Mouse (Mus musculus) hindbrain, embryonic 16.5 days (tissue): Measurements from ENCODE around the gene Brd3os. TPM values are rescaled to one million over a fixed set of nuclear protein-coding genes. Genes with fewer than 3 reads are reported as not detected.

ENCODE experiments used
- ATAC-seq: fragments of 200-750 bp; cut with Nextera tagmentation; 2 replicates; pipeline ENCODE4 v1.8.0; 2017; ENCODE audit warnings: moderate TSS enrichment, moderate library complexity
- H3K27ac ChIP-seq: fragments of 300-500 bp; sonication (generic); 2 replicates; pipeline ENCODE4 v1.5.1; 2014; ENCODE audit warnings: low read depth, mild to moderate bottlenecking, control low read depth, low read length, moderate library complexity
- H3K27me3 ChIP-seq: fragments of 300-500 bp; sonication (generic); replicated peaks from 2 replicates; pipeline ENCODE4 v1.6.1; 2014; ENCODE audit warnings: low read length; ENCODE audit not compliant: control insufficient read depth, insufficient read depth
- H3K36me3 ChIP-seq: fragments of 300-500 bp; sonication (generic); 2 replicates; pipeline ENCODE4 v1.6.1; 2014; ENCODE audit warnings: mild to moderate bottlenecking, low read length, moderate library complexity, mixed read lengths; ENCODE audit not compliant: control insufficient read depth, insufficient read depth
- H3K4me1 ChIP-seq: fragments of 300-500 bp; sonication (generic); 2 replicates; pipeline ENCODE4 v1.6.1; 2014; ENCODE audit warnings: low read depth, low read length; ENCODE audit not compliant: control insufficient read depth, insufficient read depth
- H3K4me2 ChIP-seq: fragments of 300-500 bp; sonication (generic); 2 replicates; pipeline ENCODE4 v1.6.1; 2014; ENCODE audit warnings: mild to moderate bottlenecking, low read length, control low read depth, moderate library complexity
- H3K4me3 ChIP-seq: fragments of 300-500 bp; sonication (generic); 2 replicates; pipeline ENCODE4 v1.5.1; 2014; ENCODE audit warnings: mild to moderate bottlenecking, low read length, control low read depth, moderate library complexity
- H3K9ac ChIP-seq: fragments of 300-500 bp; sonication (generic); 2 replicates; pipeline ENCODE4 v1.6.1; 2014; ENCODE audit warnings: low read depth, mild to moderate bottlenecking, control low read depth, low read length, moderate library complexity
- H3K9me3 ChIP-seq: fragments of 300-500 bp; sonication (generic); 2 replicates; pipeline ENCODE4 v1.6.1; 2014; ENCODE audit warnings: mild to moderate bottlenecking, low read length, moderate library complexity; ENCODE audit not compliant: control insufficient read depth
- WGBS: fragments of 180-500 bp; shearing (Covaris S2); extraction: QIAGEN DNeasy Blood & Tissue Kit; methylation state at CpG from one replicate; pipeline ENCODE4 v1.1.7; 2014; 5-methylcytosine and 5-hydroxymethylcytosine counted together
- polyA plus RNA-seq: library from polyadenylated mRNA; unstranded; fragments of >200 nt; fragmentation: Nextera tagmentation; extraction: Ambion mirVana; gene quantifications from 2 replicates; pipeline ENCODE4 v1.2.1, GENCODE M21; 2015

The Brd3os gene
- polyA plus RNA-seq, 1 experiment from 2014 or later: 45.6 TPM

DNA sequence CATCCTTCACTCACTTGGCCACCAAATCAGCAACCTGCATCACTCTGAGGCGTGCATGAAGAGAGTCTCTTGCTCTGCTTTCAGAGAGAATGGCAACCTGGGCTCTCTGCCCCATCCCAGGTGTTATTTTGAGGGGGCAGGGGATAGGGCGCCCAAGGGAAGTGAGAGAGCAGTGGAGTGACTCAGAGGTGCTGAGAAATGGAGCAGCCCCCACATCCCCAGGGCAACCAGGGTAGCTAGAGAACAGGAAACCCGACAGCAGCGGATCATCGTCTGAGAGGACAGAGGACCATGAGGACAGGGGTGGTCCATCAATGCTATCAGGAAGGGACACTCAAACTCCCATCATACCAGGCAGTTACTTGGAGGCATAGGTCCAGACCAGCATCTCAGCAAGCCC, 35.2 kb upstream of the Brd3os start:
- no peaks in the 10 kb centered on the region for H3K36me3 ChIP-seq
- no peak for ATAC-seq
- WGBS: 90% methylated on average over 5 of the region's 5 CpGs

DNA sequence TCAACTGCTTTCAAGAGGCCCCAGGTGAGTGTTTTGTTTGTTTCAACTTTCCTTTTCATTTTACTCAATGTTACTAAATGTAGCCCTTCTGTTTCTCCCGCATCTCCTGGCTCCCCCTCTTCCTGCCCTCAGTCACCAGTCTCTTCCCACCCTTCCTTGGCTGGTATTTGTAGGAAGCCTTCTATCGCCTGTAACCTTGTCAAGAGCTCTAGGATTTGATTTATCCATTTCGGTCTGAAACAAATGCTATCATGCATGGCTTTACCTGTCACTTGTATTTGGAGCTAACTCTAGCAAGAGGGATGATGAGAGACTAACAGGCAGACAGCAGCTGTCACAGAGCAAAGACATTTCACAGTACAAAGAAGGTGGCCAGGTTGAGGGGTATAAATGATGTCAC, 33.9 kb upstream of the Brd3os start:
- H3K27me3 ChIP-seq: no peaks in the 10 kb centered on the region
- H3K4me3 ChIP-seq: no peak overlapping the region
- no peak overlapping the region for H3K4me2 ChIP-seq
- no peak overlapping the region for H3K27ac ChIP-seq
- no peaks in the 10 kb centered on the region for H3K36me3 ChIP-seq
- H3K4me1 ChIP-seq: peaks cover 22% of the 10 kb centered on the region
- no peak overlapping the region for H3K9ac ChIP-seq
- no peaks in the 10 kb centered on the region for H3K9me3 ChIP-seq
- WGBS: 68% methylated on average over 3 of the region's 3 CpGs
- no peak for ATAC-seq

More for the DNA sequence above, 35.2 kb upstream of the Brd3os start:
- Histone ChIP-seq H3K9ac (no peak overlapping the region), H3K4me1 (peaks cover 15% of the 10 kb centered on the region), H3K9me3 (no peaks in the 10 kb centered on the region), H3K4me2 (no peak overlapping the region), H3K27ac (no peak overlapping the region), H3K27me3 (no peaks in the 10 kb centered on the region), H3K4me3 (no peak overlapping the region)

DNA sequence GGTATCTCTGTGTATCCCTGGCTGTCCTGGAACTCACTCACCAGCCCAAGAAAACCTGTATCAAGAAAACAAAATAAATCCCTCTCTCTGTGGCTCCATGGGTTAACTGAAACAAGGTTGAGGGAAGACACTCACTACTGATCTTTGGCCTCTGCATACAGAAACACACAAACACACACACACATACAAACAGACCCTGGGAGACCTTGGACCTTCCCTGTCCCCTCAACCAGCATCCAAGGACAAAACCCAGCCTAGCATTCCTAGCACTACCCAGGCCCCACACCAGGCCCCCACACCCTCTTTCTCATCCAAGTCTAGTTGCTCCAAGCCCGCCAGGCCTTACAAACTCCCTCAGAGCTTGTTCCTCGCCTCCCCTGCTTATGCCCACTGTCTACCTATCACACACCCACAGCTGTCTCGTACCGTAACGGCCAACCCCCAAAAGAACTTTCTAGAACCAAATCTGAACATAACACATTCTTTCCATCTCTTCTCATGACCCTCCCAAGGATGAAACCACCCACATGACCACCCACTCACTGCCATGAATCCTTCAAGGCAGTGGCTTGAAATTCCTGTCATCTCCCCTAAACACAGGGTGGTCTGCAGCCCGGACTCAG, 31.5 kb upstream of the Brd3os start:
- H3K27ac ChIP-seq: no peak overlapping the region
- WGBS: 88% methylated on average over 6 of the region's 6 CpGs
- no peak overlapping the region for H3K4me2 ChIP-seq
- no peak overlapping the region for H3K4me3 ChIP-seq
- ATAC-seq: no peak
- peaks cover 37% of the 10 kb centered on the region for H3K4me1 ChIP-seq
- no peaks in the 10 kb centered on the region for H3K9me3 ChIP-seq
- H3K36me3 ChIP-seq: no peaks in the 10 kb centered on the region
- H3K27me3 ChIP-seq: no peaks in the 10 kb centered on the region
- no peak overlapping the region for H3K9ac ChIP-seq

DNA sequence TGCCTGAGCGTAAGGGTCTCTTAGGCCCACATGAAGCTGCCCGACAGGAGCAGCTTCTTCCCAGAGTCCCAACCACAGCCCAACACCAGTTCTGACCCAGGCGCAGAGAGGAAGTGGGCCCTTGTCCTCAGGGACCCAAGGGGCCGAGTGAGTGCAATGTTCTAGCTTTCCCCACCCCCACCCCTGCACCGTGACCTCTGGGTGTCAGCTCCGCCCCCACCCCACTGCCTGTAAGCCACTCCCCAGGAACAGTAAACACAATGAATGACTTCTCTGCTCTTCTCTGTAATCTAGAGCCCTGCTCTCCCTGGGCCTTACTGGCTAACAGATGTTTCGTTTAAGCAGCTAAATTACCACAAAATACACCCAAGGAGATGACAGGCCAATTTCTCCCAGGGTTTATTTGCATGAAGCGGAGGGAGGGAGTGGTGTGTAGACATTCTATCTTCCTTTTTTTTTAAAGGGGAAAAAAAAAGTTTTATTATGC, 30.4 kb upstream of the Brd3os start:
- no peaks in the 10 kb centered on the region for H3K36me3 ChIP-seq
- no peak overlapping the region for H3K9ac ChIP-seq
- H3K4me1 ChIP-seq: peaks cover 41% of the 10 kb centered on the region
- peak overlapping the region; percentile 60 for H3K27ac ChIP-seq
- H3K4me3 ChIP-seq: no peak overlapping the region
- no peak for ATAC-seq
- no peaks in the 10 kb centered on the region for H3K9me3 ChIP-seq
- 17% methylated on average over 8 of the region's 8 CpGs for WGBS
- H3K27me3 ChIP-seq: no peaks in the 10 kb centered on the region
- no peak overlapping the region for H3K4me2 ChIP-seq

DNA sequence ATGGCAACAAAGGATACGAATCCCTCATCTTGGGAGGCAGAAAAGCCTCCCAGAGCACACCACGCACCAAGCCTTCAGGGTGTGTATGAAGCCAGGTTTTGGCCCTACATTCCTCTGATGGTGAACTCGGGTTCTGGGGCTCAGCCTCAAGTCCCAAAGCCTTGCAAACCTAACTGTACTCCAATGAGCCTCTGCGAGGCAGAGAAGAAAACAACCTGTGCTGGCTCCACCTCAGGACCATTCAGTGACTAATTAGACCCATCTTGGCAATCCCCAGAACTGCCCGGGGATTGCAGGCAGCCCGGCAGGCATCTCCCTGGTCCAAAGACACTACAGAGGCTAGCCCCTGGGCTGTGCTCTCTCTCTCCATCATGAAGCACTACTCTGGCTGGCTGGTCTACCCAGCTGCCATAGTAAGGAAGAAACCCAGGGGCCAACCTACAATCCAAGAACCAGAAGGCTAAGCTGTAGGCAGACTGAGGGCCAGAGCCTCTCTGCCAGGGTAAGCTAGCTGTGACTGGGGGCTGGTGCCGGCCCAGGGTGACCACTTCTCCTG, 29.8 kb upstream of the Brd3os start:
- no peak overlapping the region for H3K4me3 ChIP-seq
- no peak overlapping the region for H3K9ac ChIP-seq
- 12% methylated on average over 7 of the region's 7 CpGs for WGBS
- no peak overlapping the region for H3K4me2 ChIP-seq
- no peak overlapping the region for H3K27ac ChIP-seq
- no peaks in the 10 kb centered on the region for H3K27me3 ChIP-seq
- no peak for ATAC-seq
- H3K36me3 ChIP-seq: no peaks in the 10 kb centered on the region
- H3K9me3 ChIP-seq: no peaks in the 10 kb centered on the region
- peaks cover 41% of the 10 kb centered on the region for H3K4me1 ChIP-seq

DNA sequence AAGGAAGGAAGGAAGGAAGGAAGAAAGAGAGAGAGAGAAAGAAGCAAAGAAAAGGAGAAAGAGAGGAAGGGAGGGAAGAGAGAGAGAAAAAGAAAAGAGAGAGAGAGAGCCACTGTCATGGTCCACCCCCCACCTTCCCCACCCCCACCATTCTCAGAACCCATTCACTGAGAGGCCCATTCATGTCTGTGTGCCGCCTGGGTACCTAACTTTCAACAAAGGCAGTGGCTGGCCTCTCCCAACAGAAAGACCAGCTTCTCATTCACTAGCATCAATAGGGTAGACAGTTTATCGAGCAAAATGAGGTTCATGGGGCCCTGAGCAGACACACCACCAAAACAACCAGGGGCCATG, 28.6 kb upstream of the Brd3os start:
- no peaks in the 10 kb centered on the region for H3K36me3 ChIP-seq
- no peak overlapping the region for H3K4me2 ChIP-seq
- H3K9ac ChIP-seq: no peak overlapping the region
- no peak overlapping the region for H3K4me3 ChIP-seq
- no peaks in the 10 kb centered on the region for H3K9me3 ChIP-seq
- no peak overlapping the region; the same call in 1 of the 2 replicates for H3K27ac ChIP-seq
- H3K27me3 ChIP-seq: no peaks in the 10 kb centered on the region
- H3K4me1 ChIP-seq: peaks cover 40% of the 10 kb centered on the region
- no peak for ATAC-seq
- WGBS: 27% methylated on average over 2 of the region's 2 CpGs

DNA sequence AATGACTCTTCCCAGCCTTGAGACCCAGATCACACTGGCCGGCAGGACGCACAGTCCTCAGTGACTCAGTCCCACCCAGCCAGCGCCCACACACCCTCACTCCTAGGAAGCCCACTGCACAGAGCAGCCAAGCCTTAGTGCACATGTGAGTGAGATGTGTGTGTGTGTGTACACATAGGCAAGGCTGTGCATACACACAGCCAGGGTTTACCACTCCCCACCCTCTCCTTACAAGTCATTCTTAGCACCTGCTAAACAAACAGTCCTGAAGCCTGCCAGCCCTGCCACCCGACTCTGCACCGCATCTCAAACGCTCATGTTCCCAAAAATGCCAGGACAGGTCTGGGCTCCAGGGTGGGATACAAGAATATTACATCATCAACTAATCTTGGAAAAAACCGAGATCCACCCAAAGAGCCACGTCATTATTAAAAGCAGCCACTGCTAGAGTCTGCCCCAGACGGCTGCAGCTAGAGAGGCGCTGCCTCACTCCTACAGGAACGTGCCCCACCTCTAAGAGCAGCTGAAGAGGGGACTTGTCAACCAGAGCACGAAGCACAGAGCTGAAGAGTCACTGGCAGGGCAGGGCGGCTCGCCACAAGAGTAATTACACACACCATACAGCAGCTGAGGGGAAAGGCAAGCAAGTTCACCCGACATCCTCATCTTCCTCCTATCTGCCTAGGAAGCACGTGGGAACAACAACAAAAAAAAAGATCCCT, 28.0 kb upstream of the Brd3os start:
- ATAC-seq: peak; percentile 77
- Histone ChIP-seq H3K9ac (no peak overlapping the region), H3K4me2 (peak overlapping the region; percentile 26; the same call in 1 of the 2 replicates), H3K9me3 (no peaks in the 10 kb centered on the region), H3K4me1 (peaks cover 46% of the 10 kb centered on the region), H3K36me3 (no peaks in the 10 kb centered on the region), H3K4me3 (no peak overlapping the region), H3K27me3 (no peaks in the 10 kb centered on the region), H3K27ac (peak overlapping the region; percentile 6; the same call in 1 of the 2 replicates)
- 15% methylated on average over 16 of the region's 16 CpGs for WGBS

DNA sequence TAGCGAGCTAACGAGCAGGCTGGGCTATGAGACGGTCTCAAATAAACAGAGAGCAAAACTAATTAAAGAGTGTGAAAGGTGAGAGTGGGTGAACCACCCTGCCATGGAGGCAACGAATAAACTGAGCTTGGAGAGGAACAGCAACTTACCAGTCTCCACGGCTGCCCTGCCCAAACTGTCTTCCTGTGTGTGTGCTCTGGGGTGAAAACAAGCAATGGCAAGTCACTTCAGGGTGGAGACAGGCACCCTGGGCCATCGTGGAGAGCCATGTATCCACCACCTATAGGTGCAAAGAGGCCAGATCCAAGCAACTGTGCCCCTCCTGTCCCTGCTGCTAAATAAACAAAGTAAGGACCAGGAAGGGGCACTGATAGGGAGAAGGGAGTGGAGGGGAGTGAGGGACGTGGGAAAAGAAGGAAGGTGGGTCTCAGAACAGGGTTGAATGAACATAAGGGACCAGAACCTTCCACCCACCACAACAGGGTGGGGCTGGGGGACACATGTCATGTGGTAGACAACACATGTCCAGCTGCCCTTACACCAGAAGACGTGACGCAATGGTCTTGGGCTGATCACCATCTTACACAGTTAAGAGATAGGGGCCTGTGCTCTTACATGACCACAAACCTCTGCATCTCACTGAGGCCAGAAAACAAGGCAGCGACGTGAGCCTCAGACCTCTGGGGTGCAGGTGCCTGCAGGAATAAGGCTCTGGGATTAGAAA, 26.9 kb upstream of the Brd3os start:
- H3K27ac ChIP-seq: peak overlapping the region; percentile 41; the same call in 1 of the 2 replicates
- H3K9ac ChIP-seq: no peak overlapping the region
- peaks cover 47% of the 10 kb centered on the region for H3K4me1 ChIP-seq
- H3K4me3 ChIP-seq: no peak overlapping the region
- no peaks in the 10 kb centered on the region for H3K9me3 ChIP-seq
- no peak overlapping the region for H3K4me2 ChIP-seq
- 68% methylated on average over 11 of the region's 11 CpGs for WGBS
- no peaks in the 10 kb centered on the region for H3K27me3 ChIP-seq
- ATAC-seq: no peak
- H3K36me3 ChIP-seq: no peaks in the 10 kb centered on the region

DNA sequence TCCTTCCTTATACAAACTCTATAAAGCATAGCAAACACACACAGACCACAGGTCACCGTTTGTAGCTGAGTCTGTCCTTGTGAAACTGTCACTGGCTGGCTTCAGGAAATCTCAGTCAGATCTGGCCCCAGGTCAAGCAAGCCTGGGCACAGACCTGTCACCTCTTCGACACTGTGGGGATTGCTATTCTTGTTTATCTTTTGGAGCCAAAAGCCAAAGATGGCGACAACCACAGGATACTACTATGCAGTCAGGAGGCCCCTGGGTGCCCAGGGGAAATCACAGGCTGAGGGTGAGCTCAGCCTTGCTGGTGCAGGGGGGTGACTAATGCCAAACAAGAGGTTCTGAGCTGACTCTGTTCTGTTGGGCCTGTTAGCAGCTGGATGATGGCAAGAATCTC, 25.7 kb upstream of the Brd3os start:
- Histone ChIP-seq H3K4me3 (no peak overlapping the region), H3K36me3 (no peaks in the 10 kb centered on the region), H3K4me1 (peaks cover 49% of the 10 kb centered on the region), H3K27ac (no peak overlapping the region), H3K9me3 (no peaks in the 10 kb centered on the region), H3K9ac (peak overlapping the region; percentile 25; the same call in 1 of the 2 replicates), H3K27me3 (no peaks in the 10 kb centered on the region), H3K4me2 (no peak overlapping the region)
- no peak for ATAC-seq
- 57% methylated on average over 3 of the region's 3 CpGs for WGBS
